Comparison of ENCODE assay signal across 22 mouse cellular contexts in the genomic region with DNA sequence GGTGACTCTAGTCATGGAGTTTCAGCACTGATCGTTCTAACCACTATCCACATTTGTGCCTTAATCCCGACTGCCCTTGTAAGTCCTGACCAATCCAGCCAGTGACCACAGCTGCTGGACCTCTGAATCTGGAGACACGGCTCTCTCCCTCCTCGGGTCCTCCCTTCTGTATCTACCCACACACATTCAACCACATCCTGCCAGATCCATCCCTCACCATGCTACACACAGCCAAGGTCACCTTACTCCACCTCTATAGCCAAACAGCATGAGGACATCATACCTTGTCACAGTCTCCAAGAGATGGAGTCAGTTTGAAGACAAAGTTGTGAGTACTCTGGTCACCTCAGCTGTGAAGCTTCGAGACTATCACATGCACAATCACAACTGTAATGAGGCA.
DNase-seq lines count a peak whose midpoint lies in the region; ATAC-seq lines count a peak whose summit lies in the region.
"Had no signal": no experiment of that assay in that cellular context is flagged by ENCODE, and none has a peak within 500 bp of the region (broad histone marks: within the 10 kb centered on the region; RNA-seq: fewer than 3 reads in every experiment).

No protein-coding gene starts in this region.

- no peak overlapping the region for H3K9ac ChIP-seq in heart, embryonic 11.5 days (ENCODE audit: low read depth, low read length)
- no peak overlapping the region for H3K9ac ChIP-seq in heart, embryonic 16.5 days (ENCODE audit: low read length)
- no peak overlapping the region for H3K9ac ChIP-seq in intestine, embryonic 16.5 days (ENCODE audit: low read depth, low read length)
- H3K9ac ChIP-seq: embryonic facial prominence, embryonic 15.5 days; hindbrain, embryonic 12.5 days had no signal

- WGBS in heart, embryonic 11.5 days (ENCODE audit: insufficient replicate concordance): 72% methylated on average over 5 of the region's 5 CpGs
- 76% methylated on average over 5 of the region's 5 CpGs for WGBS in heart, embryonic 16.5 days
- WGBS in intestine, embryonic 16.5 days: 85% methylated on average over 5 of the region's 5 CpGs

- peak; percentile 86 for DNase-seq in heart, adult 11 months
- no peak for DNase-seq in heart, postnatal 25 days (ENCODE audit: low spot score)
- DNase-seq in induced T-regulatory cell, adult 2 months (ENCODE audit: low read depth): peak; percentile 35
- DNase-seq in kidney, postnatal 14 days: no peak
- DNase-seq: adrenal gland, adult 2 months; adrenal gland, postnatal 25 days; cerebellum, adult 2 months; cerebellum, postnatal 10 days; gastrocnemius, postnatal 10 days; heart, postnatal 4 days; kidney, adult 18-20 months had no signal

- no peak overlapping the region for H3K4me2 ChIP-seq in heart, embryonic 11.5 days
- H3K4me2 ChIP-seq in heart, embryonic 16.5 days (ENCODE audit: low read depth, low read length): no peak overlapping the region
- H3K4me2 ChIP-seq in intestine, embryonic 16.5 days (ENCODE audit: low read depth, low read length): no peak overlapping the region
- H3K4me2 ChIP-seq: embryonic facial prominence, embryonic 15.5 days; hindbrain, embryonic 12.5 days had no signal

- H3K27ac ChIP-seq in heart, embryonic 11.5 days (ENCODE audit: low read depth, low read length): no peak overlapping the region
- peak overlapping the region; percentile 66 for H3K27ac ChIP-seq in heart, embryonic 16.5 days (ENCODE audit: low read length)
- no peak overlapping the region for H3K27ac ChIP-seq in intestine, embryonic 16.5 days (ENCODE audit: low read length)
- H3K27ac ChIP-seq: embryonic facial prominence, embryonic 15.5 days; forebrain, embryonic 10.5 days; hindbrain, embryonic 12.5 days had no signal

- no peak overlapping the region for H3K4me3 ChIP-seq in heart, embryonic 11.5 days (ENCODE audit: low read depth, low read length)
- no peak overlapping the region for H3K4me3 ChIP-seq in heart, embryonic 16.5 days (ENCODE audit: low read length)
- H3K4me3 ChIP-seq in intestine, embryonic 16.5 days (ENCODE audit: low read length): no peak overlapping the region
- H3K4me3 ChIP-seq: embryonic facial prominence, embryonic 15.5 days; erythroblast, embryonic 14.5 days; forebrain, embryonic 10.5 days; hindbrain, embryonic 12.5 days had no signal

- H3K27me3 ChIP-seq in heart, embryonic 11.5 days (ENCODE audit: control insufficient read depth, insufficient read depth, low read length): no peaks in the 10 kb centered on the region
- H3K27me3 ChIP-seq in heart, embryonic 16.5 days (ENCODE audit: control insufficient read depth, insufficient read depth, low read length): no peaks in the 10 kb centered on the region
- no peaks in the 10 kb centered on the region for H3K27me3 ChIP-seq in intestine, embryonic 16.5 days (replicated peaks; ENCODE audit: control insufficient read depth, insufficient read depth, low read length)
- H3K27me3 ChIP-seq: CH12.LX; embryonic facial prominence, embryonic 15.5 days; hindbrain, embryonic 12.5 days; Patski had no signal

- H3K36me3 ChIP-seq in heart, embryonic 11.5 days (ENCODE audit: control insufficient read depth, insufficient read depth, low read length): no peaks in the 10 kb centered on the region
- H3K36me3 ChIP-seq in heart, embryonic 16.5 days (ENCODE audit: control insufficient read depth, insufficient read depth): peaks cover 4% of the 10 kb centered on the region
- H3K36me3 ChIP-seq in intestine, embryonic 16.5 days (ENCODE audit: control insufficient read depth, insufficient read depth, low read length): no peaks in the 10 kb centered on the region
- H3K36me3 ChIP-seq: embryonic facial prominence, embryonic 15.5 days; forebrain, embryonic 10.5 days; hindbrain, embryonic 12.5 days had no signal

- ATAC-seq in heart, embryonic 11.5 days (replicated peaks; ENCODE audit: insufficient number of reproducible peaks, low FRiP score, low TSS enrichment): no peak
- ATAC-seq in heart, embryonic 16.5 days (replicated peaks; ENCODE audit: extremely low read depth, insufficient read depth, low FRiP score): no peak
- ATAC-seq in intestine, embryonic 16.5 days: no peak
- ATAC-seq: forebrain, embryonic 14.5 days; hindbrain, embryonic 16.5 days; Patski had no signal

- no peaks in the 10 kb centered on the region for H3K9me3 ChIP-seq in heart, embryonic 11.5 days (replicated peaks; ENCODE audit: control insufficient read depth, low read length)
- H3K9me3 ChIP-seq in heart, embryonic 16.5 days (replicated peaks; ENCODE audit: control insufficient read depth, low read length): no peaks in the 10 kb centered on the region
- H3K9me3 ChIP-seq in intestine, embryonic 16.5 days (ENCODE audit: control insufficient read depth, low read length): no peaks in the 10 kb centered on the region
- H3K9me3 ChIP-seq: embryonic facial prominence, embryonic 15.5 days; forebrain, embryonic 10.5 days; hindbrain, embryonic 12.5 days had no signal

- intact Hi-C loops in heart, postnatal 25 days (cut with DNase I): loop anchor here (5.0 kb wide), 1 partner anchor 133 kb away; a partner anchor contains a TSS

- H3K4me1 ChIP-seq in heart, embryonic 11.5 days (ENCODE audit: control insufficient read depth, insufficient read depth, low read length): 0 out of 2 replicates have a peak, but pooled peaks cover 3% of the 10 kb centered on the region
- peaks cover 27% of the 10 kb centered on the region for H3K4me1 ChIP-seq in heart, embryonic 16.5 days (ENCODE audit: control insufficient read depth, insufficient read depth, low read length)
- no peaks in the 10 kb centered on the region for H3K4me1 ChIP-seq in intestine, embryonic 16.5 days (ENCODE audit: control insufficient read depth, insufficient read depth, low read length)
- H3K4me1 ChIP-seq: hindbrain, embryonic 12.5 days had no signal

Comparison
In these comparisons a context has a peak if more than half of its experiments do, and no peak if none do; other contexts are left out.
1. DNase-seq: peak in heart, adult 11 months (single experiment) and induced T-regulatory cell, adult 2 months (single experiment); none in heart, postnatal 25 days (single experiment) and kidney, postnatal 14 days (single experiment).